Comparison of ENCODE assay signal across 8 mouse cellular contexts in genomic region chr11:69123693-69124497, GRCm38 (mm10). TPM values are rescaled to one million over a fixed set of nuclear protein-coding genes. Genes with fewer than 3 reads are reported as not detected.
DNase-seq lines count a peak whose midpoint lies in the region; ATAC-seq and TF ChIP-seq lines count a peak whose summit lies in the region.

No protein-coding gene starts in this region.

- under 1% methylated on average over 31 of the region's 31 CpGs for WGBS in heart, embryonic 13.5 days
- WGBS in kidney, postnatal 0 days, result under 1% methylated on average over 31 of the region's 31 CpGs
- WGBS in liver, adult 2 months, result under 1% methylated on average over 31 of the region's 31 CpGs

- peak overlapping the region; percentile 98 for H3K4me2 ChIP-seq in heart, embryonic 13.5 days
- peak overlapping the region; percentile 92 for H3K4me2 ChIP-seq in kidney, postnatal 0 days (ENCODE audit: low read length)

- DNase-seq in CD4-positive helper T cell, adult 2 months (ENCODE audit: low read depth, low spot score), result peak; percentile 92
- peak; percentile 95 for DNase-seq in brain, embryonic 14.5 days (ENCODE audit: low read depth)
- DNase-seq in kidney, postnatal 0 days (ENCODE audit: low spot score), result peak; percentile 94
- DNase-seq in liver, adult 2 months (ENCODE audit: extremely low read depth, low read depth, low spot score), result peak; percentile 95
- peak; percentile 75 to 78 for DNase-seq in spleen, postnatal 36 days (ENCODE audit: low spot score in 2 of 2)

- TF ChIP-seq CTCF in brain, embryonic 14.5 days (IDR thresholded peaks at IDR 0.05; ENCODE audit: borderline replicate concordance, extremely low read depth, insufficient read depth, insufficient read length), result no peak
- no peak for TF ChIP-seq CTCF in kidney, postnatal 0 days (IDR thresholded peaks at IDR 0.05; ENCODE audit: low read depth)
- no peak for TF ChIP-seq CTCF in liver, adult 2 months (IDR thresholded peaks at IDR 0.05; ENCODE audit: low read depth, low read length)

- no peaks in the 10 kb centered on the region for H3K9me3 ChIP-seq in heart, embryonic 13.5 days
- H3K9me3 ChIP-seq in kidney, postnatal 0 days (replicated peaks; ENCODE audit: low read length), result no peaks in the 10 kb centered on the region

- no peaks in the 10 kb centered on the region for H3K36me3 ChIP-seq in heart, embryonic 13.5 days
- no peaks in the 10 kb centered on the region for H3K36me3 ChIP-seq in kidney, postnatal 0 days (ENCODE audit: insufficient read depth, low read length)
- no peaks in the 10 kb centered on the region for H3K36me3 ChIP-seq in liver, adult 2 months (ENCODE audit: control insufficient read depth, insufficient read depth, low read length)

- H3K4me3 ChIP-seq in heart, embryonic 13.5 days, result peak overlapping the region; percentile 89
- peak overlapping the region; percentile 66 for H3K4me3 ChIP-seq in kidney, postnatal 0 days (replicated peaks; ENCODE audit: low read depth, low read length)
- peak overlapping the region; percentile 56 for H3K4me3 ChIP-seq in liver, adult 2 months (ENCODE audit: insufficient read depth, low read depth, low read length)

- H3K9ac ChIP-seq in heart, embryonic 13.5 days, result peak overlapping the region; percentile 87
- H3K9ac ChIP-seq in kidney, postnatal 0 days (ENCODE audit: low read depth, low read length), result peak overlapping the region; percentile 54
- peak overlapping the region; percentile 51 for H3K9ac ChIP-seq in liver, adult 2 months (ENCODE audit: low read depth, low read length)

- H3K79me2 ChIP-seq in liver, adult 2 months (ENCODE audit: control insufficient read depth, insufficient read depth, low read length), result no peaks in the 10 kb centered on the region

- H3K4me1 ChIP-seq in heart, embryonic 13.5 days, result peaks cover 53% of the 10 kb centered on the region
- peaks cover 10% of the 10 kb centered on the region for H3K4me1 ChIP-seq in kidney, postnatal 0 days (replicated peaks; ENCODE audit: insufficient read depth, low read length)
- peaks cover 11% of the 10 kb centered on the region; the same call in 1 of the 2 replicates for H3K4me1 ChIP-seq in liver, adult 2 months (ENCODE audit: control insufficient read depth, insufficient read depth, low read length)

- peak; percentile 56 for ATAC-seq in erythroid progenitor cell, adult 5-6 weeks (replicated peaks; ENCODE audit: low FRiP score, poor library complexity, severe bottlenecking)
- ATAC-seq in heart, embryonic 13.5 days (ENCODE audit: extremely low read depth, insufficient number of reproducible peaks, low FRiP score, low TSS enrichment), result no peak; the same call in 1 of the 2 replicates
- peak; percentile 16 for ATAC-seq in kidney, postnatal 0 days (replicated peaks; ENCODE audit: low FRiP score, low read depth)
- 0 out of 2 replicates have a peak, but pooled peaks have one; percentile 19 for ATAC-seq in monocyte, adult 5-6 weeks (replicated peaks; ENCODE audit: insufficient number of reproducible peaks, low FRiP score, low TSS enrichment, poor library complexity, severe bottlenecking)

- no peak for TF ChIP-seq POLR2A in brain, embryonic 14.5 days (IDR thresholded peaks at IDR 0.05; ENCODE audit: borderline replicate concordance, extremely low read depth, insufficient read depth, insufficient read length, poor library complexity, severe bottlenecking)
- no peak for TF ChIP-seq POLR2A in liver, adult 2 months (IDR thresholded peaks at IDR 0.05; ENCODE audit: extremely low read depth, insufficient read depth, low read length)

- H3K27me3 ChIP-seq in heart, embryonic 13.5 days (replicated peaks), result 0 out of 2 replicates have a peak, but pooled peaks cover 7% of the 10 kb centered on the region
- H3K27me3 ChIP-seq in kidney, postnatal 0 days (ENCODE audit: insufficient read depth, low read length), result no peaks in the 10 kb centered on the region
- H3K27me3 ChIP-seq in liver, adult 2 months (ENCODE audit: control insufficient read depth, insufficient read depth, low read length), result no peaks in the 10 kb centered on the region

- H3K27ac ChIP-seq in heart, embryonic 13.5 days (replicated peaks), result peak overlapping the region; percentile 94
- H3K27ac ChIP-seq in kidney, postnatal 0 days, result peak overlapping the region; percentile 83
- peak overlapping the region; percentile 53 for H3K27ac ChIP-seq in liver, adult 2 months (replicated peaks; ENCODE audit: insufficient read depth, low read depth, low read length)

RNA-seq across cellular contexts. Expression of gene 9130213A22Rik, which starts 1.5 kb away (rescaled TPM):
- polyA plus RNA-seq in brain, embryonic 14.5 days (2012; rRNA removed), result 0.33 and 0.47 TPM in 2 replicates
- total RNA-seq in erythroid progenitor cell, adult 5-6 weeks (2015; ENCODE audit: low replicate concordance), result not detected in 2 replicates
- not detected in 2 replicates for total RNA-seq in erythroid progenitor cell, adult 5-6 weeks (2017; ENCODE audit: low replicate concordance)
- polyA plus RNA-seq in heart, embryonic 13.5 days (2015; fragmentation: Nextera tagmentation; extraction: Ambion mirVana), result 0.41 and 0.60 TPM in 2 replicates
- polyA plus RNA-seq in kidney, postnatal 0 days (2015; fragmentation: Nextera tagmentation; extraction: Ambion mirVana), result 0.25 and 0.31 TPM in 2 replicates
- 0.13 TPM in 1 of 2 replicates, not detected in the other for total RNA-seq in liver, adult 2 months (2014; rRNA removed)
- 0.05 and 0.10 TPM in 2 replicates for polyA plus RNA-seq in liver, adult 2 months (2012; rRNA removed)
- not detected in 3 replicates for total RNA-seq in monocyte, adult 5-6 weeks (2017)

RNA-seq across cellular contexts. Expression of gene Aloxe3, which starts 1.8 kb away (rescaled TPM):
- 2.8 and 3.5 TPM in 2 replicates for polyA plus RNA-seq in brain, embryonic 14.5 days (2012; rRNA removed)
- not detected in 2 replicates for total RNA-seq in erythroid progenitor cell, adult 5-6 weeks (2015; ENCODE audit: low replicate concordance)
- total RNA-seq in erythroid progenitor cell, adult 5-6 weeks (2017; ENCODE audit: low replicate concordance), result 3.1 TPM in 1 of 2 replicates, not detected in the other
- 0.13 and 0.14 TPM in 2 replicates for polyA plus RNA-seq in heart, embryonic 13.5 days (2015; fragmentation: Nextera tagmentation; extraction: Ambion mirVana)
- 0.54 and 0.69 TPM in 2 replicates for polyA plus RNA-seq in kidney, postnatal 0 days (2015; fragmentation: Nextera tagmentation; extraction: Ambion mirVana)
- not detected in 2 replicates for total RNA-seq in liver, adult 2 months (2014; rRNA removed)
- polyA plus RNA-seq in liver, adult 2 months (2012; rRNA removed), result 0.09 TPM in 1 of 2 replicates, not detected in the other
- total RNA-seq in monocyte, adult 5-6 weeks (2017), result 0.32 to 0.57 TPM in 2 of 3 replicates, not detected in the other

RNA-seq across cellular contexts. Expression of gene Hes7, which starts 3.7 kb away (rescaled TPM):
- polyA plus RNA-seq in brain, embryonic 14.5 days (2012; rRNA removed), result 0.42 and 0.45 TPM in 2 replicates
- total RNA-seq in erythroid progenitor cell, adult 5-6 weeks (2015; ENCODE audit: low replicate concordance), result not detected in 2 replicates
- total RNA-seq in erythroid progenitor cell, adult 5-6 weeks (2017; ENCODE audit: low replicate concordance), result not detected in 2 replicates
- 0.47 and 0.67 TPM in 2 replicates for polyA plus RNA-seq in heart, embryonic 13.5 days (2015; fragmentation: Nextera tagmentation; extraction: Ambion mirVana)
- polyA plus RNA-seq in kidney, postnatal 0 days (2015; fragmentation: Nextera tagmentation; extraction: Ambion mirVana), result 0.42 and 0.50 TPM in 2 replicates
- not detected in 2 replicates for total RNA-seq in liver, adult 2 months (2014; rRNA removed)
- polyA plus RNA-seq in liver, adult 2 months (2012; rRNA removed), result 0.05 TPM in 1 of 2 replicates, not detected in the other
- total RNA-seq in monocyte, adult 5-6 weeks (2017), result 0.49 TPM in 1 of 3 replicates, not detected in the others

RNA-seq across cellular contexts. Expression of gene Per1, which starts 28.9 kb away (rescaled TPM):
- polyA plus RNA-seq in brain, embryonic 14.5 days (2012; rRNA removed), result 12.2 and 16.3 TPM in 2 replicates
- total RNA-seq in erythroid progenitor cell, adult 5-6 weeks (2015; ENCODE audit: low replicate concordance), result 3.4 and 3.6 TPM in 2 replicates
- 3.3 and 7.6 TPM in 2 replicates for total RNA-seq in erythroid progenitor cell, adult 5-6 weeks (2017; ENCODE audit: low replicate concordance)
- 8.6 and 9.0 TPM in 2 replicates for polyA plus RNA-seq in heart, embryonic 13.5 days (2015; fragmentation: Nextera tagmentation; extraction: Ambion mirVana)
- 7.4 and 9.9 TPM in 2 replicates for polyA plus RNA-seq in kidney, postnatal 0 days (2015; fragmentation: Nextera tagmentation; extraction: Ambion mirVana)
- 8.0 and 9.0 TPM in 2 replicates for total RNA-seq in liver, adult 2 months (2014; rRNA removed)
- polyA plus RNA-seq in liver, adult 2 months (2012; rRNA removed), result 4.6 and 6.9 TPM in 2 replicates
- 44.9 to 89.7 TPM (median 81.1 TPM) in 3 replicates for total RNA-seq in monocyte, adult 5-6 weeks (2017)

RNA-seq across cellular contexts. Expression of gene Alox12b, which starts 32.9 kb away (rescaled TPM):
- polyA plus RNA-seq in brain, embryonic 14.5 days (2012; rRNA removed), result 0.13 and 0.23 TPM in 2 replicates
- not detected in 2 replicates for total RNA-seq in erythroid progenitor cell, adult 5-6 weeks (2015; ENCODE audit: low replicate concordance)
- total RNA-seq in erythroid progenitor cell, adult 5-6 weeks (2017; ENCODE audit: low replicate concordance), result not detected in 2 replicates
- polyA plus RNA-seq in heart, embryonic 13.5 days (2015; fragmentation: Nextera tagmentation; extraction: Ambion mirVana), result not detected in 2 replicates
- polyA plus RNA-seq in kidney, postnatal 0 days (2015; fragmentation: Nextera tagmentation; extraction: Ambion mirVana), result 0.27 and 0.36 TPM in 2 replicates
- not detected in 2 replicates for total RNA-seq in liver, adult 2 months (2014; rRNA removed)
- polyA plus RNA-seq in liver, adult 2 months (2012; rRNA removed), result not detected in 2 replicates
- total RNA-seq in monocyte, adult 5-6 weeks (2017), result not detected in 3 replicates
